Mouse (Mus musculus): Measurements from ENCODE around the gene Usb1. TPM values are rescaled to one million over a fixed set of nuclear protein-coding genes. Genes with fewer than 3 reads are reported as not detected.

Usb1 gene
- total RNA-seq, 1 experiment = 25.9 TPM

DNA sequence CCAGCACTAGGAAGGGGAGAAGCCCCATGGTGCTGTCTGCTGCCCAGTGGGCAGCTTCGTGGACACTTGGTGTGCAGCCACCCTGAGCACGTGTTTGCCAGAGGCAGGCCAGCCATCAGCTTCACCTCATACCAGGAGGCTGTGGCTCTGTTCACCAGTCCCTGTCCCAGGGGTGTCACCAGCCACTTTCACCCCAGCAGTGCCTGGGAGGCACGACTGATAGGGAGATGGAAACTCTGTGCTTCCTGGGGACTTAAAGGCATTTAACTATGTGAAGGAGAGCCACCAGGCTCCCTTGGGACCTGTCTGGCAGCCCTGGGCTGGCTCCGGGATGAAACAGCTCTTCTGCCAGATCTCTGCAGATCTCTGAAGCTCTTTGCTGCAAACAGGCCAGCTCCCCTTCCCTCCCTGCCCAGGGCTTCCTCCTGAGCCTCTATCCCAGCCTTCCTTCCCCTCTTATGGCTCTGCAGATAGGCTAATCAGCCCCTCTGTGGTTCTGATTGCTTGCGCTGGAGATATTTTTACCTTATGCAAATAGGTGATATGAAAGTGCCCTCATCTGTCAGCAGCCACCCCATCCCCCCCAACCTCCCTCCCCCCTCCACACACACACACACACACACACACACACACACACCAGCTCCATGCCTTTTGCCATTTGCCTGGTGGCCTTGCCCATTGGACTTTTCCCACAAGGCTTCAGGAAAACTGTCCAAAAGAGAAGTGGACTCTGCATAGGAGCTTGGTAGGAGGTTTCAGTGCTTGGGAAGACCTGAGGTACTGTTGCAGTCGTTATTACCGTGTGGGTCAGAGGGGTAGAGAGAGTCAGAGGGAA lies 28.3 kb downstream of the Usb1 start:
- H3K4me1 ChIP-seq (ENCODE audit: control insufficient read depth in 2 of 2, insufficient read depth in 2 of 2, low read length in 2 of 2, poor library complexity in 1 of 2) = peaks cover 0 to 7% of the 10 kb centered on the region in 2 experiments; a peak in 3 of 4 replicates
- no peak for DNase-seq (ENCODE audit: low read depth, low spot score)
- no peak overlapping the region for H3K27ac ChIP-seq (ENCODE audit: insufficient read depth, low read depth, low read length, poor library complexity, severe bottlenecking)
- H3K9ac ChIP-seq (ENCODE audit: insufficient read depth, low read depth, low read length, poor library complexity, severe bottlenecking) = no peak overlapping the region
- H3K36me3 ChIP-seq (ENCODE audit: control insufficient read depth, insufficient read depth, low read length, poor library complexity, severe bottlenecking) = no peaks in the 10 kb centered on the region
- in situ Hi-C loops (cut with MboI; ENCODE audit: low sequenced_read_pairs in 2 of 2, unreplicated experiment in 2 of 2) = no loop called here
- no peaks in the 10 kb centered on the region for H3K9me3 ChIP-seq (ENCODE audit: control insufficient read depth, insufficient read depth, low read depth, low read length)
- H3K4me3 ChIP-seq (ENCODE audit: insufficient read depth in 1 of 2, low read depth in 1 of 2, low read length in 2 of 2, poor library complexity in 1 of 2, severe bottlenecking in 1 of 2) = no peak overlapping the region
- TF ChIP-seq MAFK (IDR thresholded peaks at IDR 0.05; ENCODE audit: insufficient read depth, low read depth, low read length) = no peak
- TF ChIP-seq ZNF384 (IDR thresholded peaks at IDR 0.05; ENCODE audit: low read depth, low read length) = no peak
- TF ChIP-seq HCFC1 (IDR thresholded peaks at IDR 0.05; ENCODE audit: borderline replicate concordance, insufficient read depth, low read length) = no peak
- TF ChIP-seq ZC3H11A (IDR thresholded peaks at IDR 0.05; ENCODE audit: borderline replicate concordance, low read depth, low read length) = no peak
- TF ChIP-seq CHD2 (IDR thresholded peaks at IDR 0.05; ENCODE audit: low read depth, low read length) = no peak

DNA sequence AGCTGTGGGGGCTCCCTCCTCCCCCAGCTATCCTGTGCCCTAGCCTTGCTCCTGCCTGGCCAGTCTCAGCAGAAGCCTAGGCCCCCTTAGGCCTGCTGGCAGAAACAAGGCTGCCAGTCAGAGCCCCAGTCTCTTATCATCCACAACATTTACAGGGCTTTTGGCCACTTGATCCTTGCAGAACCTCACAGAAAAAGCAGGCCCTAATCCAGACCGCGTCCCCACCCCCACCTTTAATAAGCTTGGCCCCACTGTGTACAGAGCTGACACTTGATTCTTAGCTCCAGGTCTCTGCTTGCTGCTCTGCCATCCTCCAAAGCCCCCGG lies 28.9 kb downstream of the Usb1 start:
- Histone ChIP-seq H3K9ac (ENCODE audit: insufficient read depth, low read depth, low read length, poor library complexity, severe bottlenecking) (no peak overlapping the region), H3K9me3 (ENCODE audit: control insufficient read depth, insufficient read depth, low read depth, low read length) (no peaks in the 10 kb centered on the region), H3K4me3 (ENCODE audit: insufficient read depth in 1 of 2, low read depth in 1 of 2, low read length in 2 of 2, poor library complexity in 1 of 2, severe bottlenecking in 1 of 2) (no peak overlapping the region), H3K27ac (ENCODE audit: insufficient read depth, low read depth, low read length, poor library complexity, severe bottlenecking) (no peak overlapping the region), H3K4me1 (ENCODE audit: control insufficient read depth in 2 of 2, insufficient read depth in 2 of 2, low read length in 2 of 2, poor library complexity in 1 of 2) (peaks cover 0 to 7% of the 10 kb centered on the region in 2 experiments; a peak in 3 of 4 replicates), H3K36me3 (ENCODE audit: control insufficient read depth, insufficient read depth, low read length, poor library complexity, severe bottlenecking) (no peaks in the 10 kb centered on the region)
- no peak for DNase-seq (ENCODE audit: low read depth, low spot score)
- no peak for TF ChIP-seq MAFK (IDR thresholded peaks at IDR 0.05; ENCODE audit: insufficient read depth, low read depth, low read length)
- in situ Hi-C loops (cut with MboI; ENCODE audit: low sequenced_read_pairs in 2 of 2, unreplicated experiment in 2 of 2) = no loop called here

DNA sequence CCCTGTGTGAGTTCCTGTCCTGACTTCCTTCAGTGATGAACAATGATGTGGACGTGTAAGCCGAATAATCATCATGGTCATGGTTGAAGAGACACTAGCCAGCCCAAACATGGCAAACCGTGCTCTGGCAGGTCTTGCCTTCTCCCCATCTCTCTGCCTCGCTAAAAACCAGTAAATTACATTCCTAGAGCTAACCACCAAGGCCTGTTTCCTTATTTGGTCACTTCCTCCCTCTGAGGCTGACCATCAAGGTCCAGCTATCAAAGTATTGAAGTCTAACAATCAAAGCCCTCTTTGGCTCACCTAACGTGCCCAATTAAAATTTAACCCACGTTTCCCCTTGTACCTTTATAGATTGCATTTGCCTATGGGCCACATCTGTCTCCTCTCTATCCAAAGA lies 30.2 kb downstream of the Usb1 start:
- in situ Hi-C loops (cut with MboI; ENCODE audit: low sequenced_read_pairs in 2 of 2, unreplicated experiment in 2 of 2) = no loop called here
- peaks cover 0 to 4% of the 10 kb centered on the region in 2 experiments; a peak in 1 of 4 replicates for H3K4me1 ChIP-seq (ENCODE audit: control insufficient read depth in 2 of 2, insufficient read depth in 2 of 2, low read length in 2 of 2, poor library complexity in 1 of 2)
- no peak overlapping the region for H3K27ac ChIP-seq (ENCODE audit: insufficient read depth, low read depth, low read length, poor library complexity, severe bottlenecking)
- H3K9me3 ChIP-seq (ENCODE audit: control insufficient read depth, insufficient read depth, low read depth, low read length) = no peaks in the 10 kb centered on the region
- H3K36me3 ChIP-seq (ENCODE audit: control insufficient read depth, insufficient read depth, low read length, poor library complexity, severe bottlenecking) = no peaks in the 10 kb centered on the region
- DNase-seq (ENCODE audit: low read depth, low spot score) = no peak
- no peak overlapping the region for H3K4me3 ChIP-seq (ENCODE audit: insufficient read depth in 1 of 2, low read depth in 1 of 2, low read length in 2 of 2, poor library complexity in 1 of 2, severe bottlenecking in 1 of 2)
- H3K9ac ChIP-seq (ENCODE audit: insufficient read depth, low read depth, low read length, poor library complexity, severe bottlenecking) = no peak overlapping the region
- TF ChIP-seq CHD2 (IDR thresholded peaks at IDR 0.05; ENCODE audit: low read depth, low read length) (no peak), MAFK (IDR thresholded peaks at IDR 0.05; ENCODE audit: insufficient read depth, low read depth, low read length) (no peak), ZNF384 (IDR thresholded peaks at IDR 0.05; ENCODE audit: low read depth, low read length) (no peak), HCFC1 (IDR thresholded peaks at IDR 0.05; ENCODE audit: borderline replicate concordance, insufficient read depth, low read length) (no peak), ZC3H11A (IDR thresholded peaks at IDR 0.05; ENCODE audit: borderline replicate concordance, low read depth, low read length) (no peak)

DNA sequence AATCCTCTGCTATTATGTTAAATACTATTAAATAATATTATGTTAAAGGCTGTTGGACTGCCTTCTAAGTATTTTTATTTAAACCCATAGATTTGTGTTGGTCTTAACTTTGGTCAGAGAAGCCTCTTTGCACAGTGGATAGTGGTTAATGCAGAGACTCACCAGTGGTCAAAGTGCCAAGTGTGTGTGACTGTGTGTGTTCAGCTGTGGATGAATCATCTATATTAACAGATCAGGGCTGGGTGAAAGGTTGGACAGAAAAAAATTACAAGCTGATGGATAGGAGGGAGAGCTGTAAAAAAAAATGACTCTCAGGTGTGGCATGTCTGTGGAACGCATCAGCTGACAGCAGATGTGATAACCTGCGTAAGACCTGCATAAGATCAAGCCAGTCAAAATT lies 31.8 kb downstream of the Usb1 start:
- no peak for DNase-seq (ENCODE audit: low read depth, low spot score)
- no peak for TF ChIP-seq MAFK (IDR thresholded peaks at IDR 0.05; ENCODE audit: insufficient read depth, low read depth, low read length)
- no peak for TF ChIP-seq HCFC1 (IDR thresholded peaks at IDR 0.05; ENCODE audit: borderline replicate concordance, insufficient read depth, low read length)
- TF ChIP-seq CHD2 (IDR thresholded peaks at IDR 0.05; ENCODE audit: low read depth, low read length) = no peak
- TF ChIP-seq ZC3H11A (IDR thresholded peaks at IDR 0.05; ENCODE audit: borderline replicate concordance, low read depth, low read length) = no peak
- no peak for TF ChIP-seq ZNF384 (IDR thresholded peaks at IDR 0.05; ENCODE audit: low read depth, low read length)
- in situ Hi-C loops (cut with MboI; ENCODE audit: low sequenced_read_pairs in 2 of 2, unreplicated experiment in 2 of 2) = no loop called here
- H3K4me1 ChIP-seq (ENCODE audit: control insufficient read depth in 2 of 2, insufficient read depth in 2 of 2, low read length in 2 of 2, poor library complexity in 1 of 2) = peaks cover 0 to 2% of the 10 kb centered on the region in 2 experiments; a peak in 2 of 4 replicates
- no peak overlapping the region for H3K4me3 ChIP-seq (ENCODE audit: insufficient read depth in 1 of 2, low read depth in 1 of 2, low read length in 2 of 2, poor library complexity in 1 of 2, severe bottlenecking in 1 of 2)
- no peak overlapping the region for H3K9ac ChIP-seq (ENCODE audit: insufficient read depth, low read depth, low read length, poor library complexity, severe bottlenecking)
- no peak overlapping the region for H3K27ac ChIP-seq (ENCODE audit: insufficient read depth, low read depth, low read length, poor library complexity, severe bottlenecking)
- H3K9me3 ChIP-seq (ENCODE audit: control insufficient read depth, insufficient read depth, low read depth, low read length) = no peaks in the 10 kb centered on the region
- H3K36me3 ChIP-seq (ENCODE audit: control insufficient read depth, insufficient read depth, low read length, poor library complexity, severe bottlenecking) = no peaks in the 10 kb centered on the region

Measured in ES-E14 (cell line).